Mouse (Mus musculus) neural tube, embryonic 14.5 days (tissue): ENCODE data around the gene Cdk2. TPM values are rescaled to one million over a fixed set of nuclear protein-coding genes. Genes with fewer than 3 reads are reported as not detected.

Experiments
- ATAC-seq: fragments of 200-750 bp; cut with Nextera tagmentation; 2 replicates; pipeline ENCODE4 v1.8.0; 2017; ENCODE audit warnings: low read depth, mild to moderate bottlenecking, moderate TSS enrichment, moderate library complexity
- H3K27ac ChIP-seq: fragments of 300-500 bp; sonication (generic); 2 replicates; pipeline ENCODE4 v1.5.1; 2014; ENCODE audit warnings: low read depth, mild to moderate bottlenecking, control low read depth, low read length, moderate library complexity, mixed read lengths
- H3K27me3 ChIP-seq: fragments of 300-500 bp; sonication (generic); 2 replicates; pipeline ENCODE4 v1.6.1; 2014; ENCODE audit warnings: low read length; ENCODE audit not compliant: control insufficient read depth, insufficient read depth
- H3K36me3 ChIP-seq: fragments of 300-500 bp; sonication (generic); 2 replicates; pipeline ENCODE4 v1.6.1; 2014; ENCODE audit warnings: low read length, mixed read lengths; ENCODE audit not compliant: control insufficient read depth, insufficient read depth
- H3K4me1 ChIP-seq: fragments of 300-500 bp; sonication (generic); 2 replicates; pipeline ENCODE4 v1.6.1; 2014; ENCODE audit warnings: low read length; ENCODE audit not compliant: control insufficient read depth, insufficient read depth
- H3K4me2 ChIP-seq: fragments of 300-500 bp; sonication (generic); 2 replicates; pipeline ENCODE4 v1.6.1; 2014; ENCODE audit warnings: mild to moderate bottlenecking, low read depth, low read length, control low read depth
- H3K4me3 ChIP-seq: fragments of 300-500 bp; sonication (generic); 2 replicates; pipeline ENCODE4 v1.5.1; 2014; ENCODE audit warnings: low read depth, low read length, control low read depth, mixed read lengths
- H3K9ac ChIP-seq: fragments of 300-500 bp; sonication (generic); replicated peaks from 2 replicates; pipeline ENCODE4 v1.6.1; 2014; ENCODE audit warnings: low read depth, mild to moderate bottlenecking, control low read depth, low read length, mixed read lengths
- H3K9me3 ChIP-seq: fragments of 300-500 bp; sonication (generic); 2 replicates; pipeline ENCODE4 v1.6.1; 2016; ENCODE audit warnings: low read length; ENCODE audit not compliant: control insufficient read depth
- WGBS: fragments of 180-500 bp; shearing (Covaris S2); extraction: QIAGEN DNeasy Blood & Tissue Kit; methylation state at CpG from one replicate; pipeline ENCODE4 v1.1.7; 2014; 5-methylcytosine and 5-hydroxymethylcytosine counted together
- polyA plus RNA-seq: library from polyadenylated mRNA; unstranded; fragments of >200 nt; fragmentation: Nextera tagmentation; extraction: Ambion mirVana; gene quantifications from 2 replicates; pipeline ENCODE4 v1.2.1, GENCODE M21; 2014

Gene Cdk2
- 8.6 and 15.9 TPM in 2 replicates for polyA plus RNA-seq

DNA sequence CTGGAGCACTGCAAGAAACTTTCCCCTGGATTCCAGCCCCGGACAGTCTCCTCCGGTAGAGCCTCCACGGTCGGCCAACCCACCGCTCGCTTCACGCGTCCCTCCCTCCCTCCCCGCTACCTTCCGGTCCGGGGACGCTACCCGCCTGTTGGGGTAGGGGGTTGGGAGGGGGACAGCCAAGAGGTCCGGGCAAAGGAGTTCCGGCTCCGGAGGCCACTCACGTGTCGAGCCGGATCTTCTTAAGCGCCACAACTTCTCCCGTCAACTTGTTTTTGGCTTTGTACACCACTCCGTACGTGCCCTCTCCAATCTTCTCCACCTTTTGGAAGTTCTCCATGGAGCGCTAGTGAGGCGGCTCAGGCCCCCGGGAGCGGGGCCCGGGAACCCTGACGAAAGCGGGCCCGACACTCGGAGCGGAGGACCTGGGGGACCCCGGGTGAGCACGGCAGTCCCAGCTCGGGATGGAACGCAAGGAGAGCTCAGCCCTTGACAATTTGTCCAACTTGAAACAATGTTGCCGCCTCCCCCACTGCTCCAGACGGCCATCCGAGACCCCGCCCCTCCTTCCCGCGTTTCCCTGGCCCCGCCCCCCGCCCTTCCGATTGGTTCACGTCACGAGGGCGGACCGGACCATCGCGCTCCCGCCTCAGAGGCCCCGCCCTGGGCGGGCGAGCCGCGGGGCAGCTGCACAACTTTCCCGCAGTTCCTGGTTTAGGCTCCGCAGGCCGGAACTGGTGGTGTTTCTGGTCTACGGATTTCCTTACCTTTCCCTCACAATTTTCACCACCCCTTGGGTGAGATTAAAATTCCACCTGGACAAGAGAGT, at the start of gene Cdk2:
TSS of gene Cdk2 (minus strand) at position 541 of the 826 bp plus-strand sequence.
- Histone ChIP-seq H3K9ac (peak within 1 kb of the TSS; percentile 52), H3K4me3 (peak within 1 kb of the TSS; percentile 65), H3K27me3 (no peaks in the 10 kb centered on the region), H3K4me2 (peak within 1 kb of the TSS; percentile 89), H3K4me1 (0 out of 2 replicates have a peak, but pooled peaks cover 4% of the 10 kb centered on the region), H3K9me3 (no peaks in the 10 kb centered on the region), H3K36me3 (no peaks in the 10 kb centered on the region), H3K27ac (peak within 1 kb of the TSS; percentile 64)
- under 1% methylated on average over 60 of the region's 62 CpGs for WGBS
- peak; percentile 93 for ATAC-seq

DNA sequence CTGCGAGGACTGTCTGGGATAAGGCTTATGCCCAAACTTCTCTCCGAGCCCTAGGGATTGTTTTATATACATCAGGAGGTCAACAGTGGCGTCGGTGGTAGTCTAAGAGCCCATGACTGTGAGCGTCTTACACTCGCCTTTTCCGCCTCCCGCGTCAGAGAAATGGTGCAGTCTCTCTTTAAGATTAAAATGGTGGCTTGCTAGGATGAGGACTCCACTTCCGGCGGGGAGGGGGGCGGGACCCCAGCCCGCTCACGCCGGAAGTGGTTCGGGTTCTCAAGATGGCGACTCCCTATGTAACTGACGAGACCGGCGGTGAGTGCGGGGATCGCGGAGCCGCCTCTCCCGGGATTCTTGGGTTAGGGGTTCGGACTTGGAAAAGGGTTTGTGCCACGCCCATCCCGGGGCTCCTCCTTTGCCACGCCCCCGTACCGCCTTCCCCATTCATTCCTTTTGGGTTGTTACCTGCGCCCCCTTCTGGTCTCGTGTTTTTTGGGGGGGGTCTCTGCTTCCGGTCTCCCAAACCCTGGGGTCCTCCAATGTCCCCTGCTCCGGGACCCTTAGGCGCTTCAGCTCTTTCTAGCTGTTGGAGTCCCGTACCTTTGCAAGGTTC, 43.5 kb upstream of the Cdk2 start:
- H3K9me3 ChIP-seq: no peaks in the 10 kb centered on the region
- ATAC-seq: peak; percentile 94
- H3K27me3 ChIP-seq: peaks cover 3% of the 10 kb centered on the region
- H3K4me1 ChIP-seq: peaks cover 12% of the 10 kb centered on the region
- H3K9ac ChIP-seq: peak overlapping the region; percentile 77
- H3K4me3 ChIP-seq: peak overlapping the region; percentile 76
- 0 out of 2 replicates have a peak, but pooled peaks cover 3% of the 10 kb centered on the region for H3K36me3 ChIP-seq
- H3K4me2 ChIP-seq: peak overlapping the region; percentile 94
- under 1% methylated on average over 37 of the region's 37 CpGs for WGBS
- H3K27ac ChIP-seq: peak overlapping the region; percentile 93

DNA sequence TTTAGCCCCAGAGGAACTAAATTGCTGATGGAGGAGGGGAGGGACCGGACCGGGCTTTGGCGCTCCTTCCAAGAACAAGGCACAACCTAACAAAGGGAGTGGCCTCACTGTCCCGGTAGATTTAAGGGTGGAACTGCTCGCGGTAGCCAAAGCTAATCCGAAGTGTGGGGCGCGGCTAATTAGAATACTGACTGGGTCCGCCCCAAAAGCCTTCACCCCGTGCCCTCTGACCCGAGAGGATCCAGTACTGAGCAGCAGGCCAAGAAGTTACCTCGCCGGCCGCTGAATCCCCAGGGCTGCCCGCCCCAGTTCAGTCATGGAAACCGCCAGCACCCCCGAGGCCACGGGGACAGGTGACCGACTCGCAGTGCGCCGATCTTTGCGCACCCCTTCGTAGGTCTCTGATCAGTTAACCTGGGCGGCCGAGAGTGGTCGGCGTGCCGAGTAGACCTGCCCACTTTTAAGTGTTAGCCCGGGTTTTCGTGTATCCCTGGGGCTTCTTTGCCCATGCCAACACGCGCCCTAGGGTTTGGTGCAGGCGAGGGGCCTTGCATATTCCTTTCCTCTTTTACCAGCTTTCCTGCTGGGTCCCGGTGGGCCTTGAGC, 42.9 kb upstream of the Cdk2 start, which contains the start of gene Pym1:
TSS of gene Pym1 (plus strand) at position 244 of the 606 bp plus-strand sequence.
- Histone ChIP-seq H3K9ac (peak within 1 kb of the TSS; percentile 77), H3K27ac (peak within 1 kb of the TSS; percentile 93), H3K36me3 (no peaks in the 10 kb centered on the region), H3K4me3 (peak within 1 kb of the TSS; percentile 76), H3K9me3 (no peaks in the 10 kb centered on the region), H3K27me3 (peaks cover 3% of the 10 kb centered on the region), H3K4me2 (peak within 1 kb of the TSS; percentile 94), H3K4me1 (peaks cover 12% of the 10 kb centered on the region)
- peak; percentile 51 for ATAC-seq
- under 1% methylated on average over 36 of the region's 36 CpGs for WGBS

DNA sequence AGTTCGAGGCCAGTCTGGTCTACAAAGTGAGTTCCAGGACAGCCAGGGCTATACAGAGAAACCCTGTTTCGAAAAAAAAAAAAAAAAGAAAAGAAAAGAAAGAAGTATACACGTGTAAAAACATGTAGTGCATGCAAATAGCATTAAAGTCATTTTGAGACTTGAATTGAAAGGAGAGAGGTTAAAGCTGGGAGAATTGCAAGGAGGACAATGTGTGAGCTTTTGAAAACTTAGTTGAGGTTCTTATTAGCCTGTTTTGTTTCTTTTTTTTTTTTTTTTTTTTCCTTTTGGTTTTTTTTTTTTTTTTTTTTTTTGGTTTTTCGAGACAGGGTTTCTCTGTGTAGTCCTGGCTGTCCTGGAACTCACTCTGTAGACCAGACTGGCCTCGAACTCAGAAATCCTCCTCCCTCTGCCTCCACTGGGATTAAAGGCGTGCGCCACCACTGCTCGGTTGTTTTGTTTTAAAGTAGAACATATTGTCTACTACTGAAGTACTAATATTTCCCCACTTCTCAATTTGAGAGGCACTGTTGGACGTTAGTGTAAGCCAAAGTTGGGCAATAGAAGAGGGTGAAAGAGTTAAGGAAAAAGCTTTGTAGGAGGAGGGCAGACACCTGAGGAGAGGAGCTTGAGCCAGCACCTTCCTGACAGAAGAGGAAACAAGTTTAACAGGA, 42.3 kb upstream of the Cdk2 start:
- no peak for ATAC-seq
- peaks cover 12% of the 10 kb centered on the region for H3K4me1 ChIP-seq
- WGBS: 46% methylated on average over 9 of the region's 9 CpGs

DNA sequence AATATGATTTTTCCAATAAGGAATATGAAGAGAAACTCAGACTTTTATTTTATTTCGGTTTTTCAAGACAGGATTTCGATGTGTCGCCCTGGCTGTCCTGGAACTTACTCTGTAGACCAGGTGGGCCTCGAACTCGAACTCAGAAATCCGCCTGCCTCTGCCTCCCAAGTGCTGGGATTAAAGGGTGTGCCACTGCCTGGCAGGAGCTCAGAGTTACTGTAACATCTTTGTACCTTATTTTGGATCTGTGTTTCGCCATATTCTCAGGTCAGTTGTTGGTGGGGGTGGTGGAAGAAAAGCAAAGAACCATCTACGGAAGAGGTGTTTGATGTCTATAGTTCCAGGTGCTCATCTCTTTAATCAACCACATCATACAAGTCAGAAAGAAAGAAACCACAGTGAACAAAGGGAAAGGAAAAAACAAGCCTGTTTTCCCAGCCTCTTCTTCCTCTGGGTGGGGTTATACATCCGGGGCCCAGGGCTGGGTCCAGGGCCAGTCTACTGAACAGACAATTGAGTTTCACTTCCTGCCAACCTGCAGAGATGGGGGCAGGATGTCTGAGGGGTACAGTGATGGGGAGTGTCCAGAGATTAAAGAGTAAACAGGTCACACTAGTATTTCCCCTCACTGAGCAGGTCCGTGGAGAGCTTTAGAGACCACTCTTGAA, 41.2 kb upstream of the Cdk2 start:
- ATAC-seq: no peak
- 93% methylated on average over 10 of the region's 10 CpGs for WGBS

More for the DNA sequence above, 42.3 kb upstream of the Cdk2 start:
- Histone ChIP-seq H3K36me3 (no peaks in the 10 kb centered on the region), H3K4me3 (peak overlapping the region; percentile 76), H3K9ac (peak overlapping the region; percentile 77), H3K4me2 (peak overlapping the region; percentile 94), H3K27me3 (peaks cover 9% of the 10 kb centered on the region), H3K9me3 (no peaks in the 10 kb centered on the region), H3K27ac (peak overlapping the region; percentile 93)

DNA sequence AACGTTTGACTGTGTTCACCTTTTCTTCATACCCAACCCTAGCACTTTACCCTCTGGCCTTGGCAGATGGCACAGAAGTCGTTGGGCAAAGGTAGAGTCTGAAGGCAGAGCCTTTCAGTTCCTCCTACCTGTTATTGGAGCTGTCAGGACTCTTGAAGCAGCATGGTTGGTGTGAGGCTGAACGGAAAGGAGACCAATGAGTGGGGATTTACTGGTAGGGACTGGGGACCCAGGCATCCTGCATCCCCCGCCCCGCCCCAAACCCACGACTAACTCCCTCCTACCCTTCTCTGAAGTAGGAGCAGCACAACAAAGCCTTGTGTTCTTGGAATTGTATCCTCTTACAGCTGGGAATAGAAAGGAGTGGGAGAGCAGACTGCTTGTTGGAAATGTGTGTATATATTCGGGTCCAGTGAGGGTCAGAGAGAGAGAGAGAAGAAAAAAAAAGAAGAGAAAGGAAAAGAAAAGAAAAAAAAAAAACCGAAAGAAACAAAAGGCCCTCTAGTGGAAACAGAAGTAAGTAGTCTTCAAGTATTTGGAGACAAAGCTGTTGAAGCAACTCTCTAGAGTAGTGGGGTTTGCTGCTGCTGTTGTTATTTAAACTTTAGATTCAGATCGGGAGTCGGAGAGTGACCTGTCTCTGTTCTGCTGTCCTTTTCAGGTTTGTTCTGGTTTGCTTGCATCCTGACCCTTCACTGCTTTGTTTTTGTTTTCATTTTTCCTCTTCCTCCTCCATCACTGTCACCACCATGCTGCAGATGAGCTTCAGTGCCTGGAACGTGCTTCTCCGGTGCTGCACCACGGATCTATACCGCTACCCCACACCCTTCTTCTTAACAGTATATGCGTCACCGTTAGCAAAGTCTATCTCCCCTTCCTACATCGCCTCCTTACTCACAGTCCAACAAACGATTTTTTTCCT, 40.1 kb upstream of the Cdk2 start, which contains the start of gene Dgka:
TSS of gene Dgka (minus strand) at position 176 of the 922 bp plus-strand sequence.
- Histone ChIP-seq H3K36me3 (no peaks in the 10 kb centered on the region), H3K4me2 (peak within 1 kb of the TSS; percentile 91), H3K4me3 (peak within 1 kb of the TSS; percentile 59), H3K27ac (no peak within 1 kb of the TSS), H3K27me3 (peaks cover 12% of the 10 kb centered on the region), H3K9me3 (no peaks in the 10 kb centered on the region), H3K9ac (peak within 1 kb of the TSS; percentile 68), H3K4me1 (peaks cover 12% of the 10 kb centered on the region)
- WGBS: 25% methylated on average over 18 of the region's 18 CpGs
- ATAC-seq: no peak

More for the DNA sequence above, 41.2 kb upstream of the Cdk2 start:
- Histone ChIP-seq H3K9me3 (no peaks in the 10 kb centered on the region), H3K4me3 (no peak overlapping the region), H3K27me3 (peaks cover 12% of the 10 kb centered on the region), H3K4me1 (peaks cover 12% of the 10 kb centered on the region), H3K9ac (no peak overlapping the region), H3K27ac (no peak overlapping the region), H3K4me2 (no peak overlapping the region), H3K36me3 (no peaks in the 10 kb centered on the region)

DNA sequence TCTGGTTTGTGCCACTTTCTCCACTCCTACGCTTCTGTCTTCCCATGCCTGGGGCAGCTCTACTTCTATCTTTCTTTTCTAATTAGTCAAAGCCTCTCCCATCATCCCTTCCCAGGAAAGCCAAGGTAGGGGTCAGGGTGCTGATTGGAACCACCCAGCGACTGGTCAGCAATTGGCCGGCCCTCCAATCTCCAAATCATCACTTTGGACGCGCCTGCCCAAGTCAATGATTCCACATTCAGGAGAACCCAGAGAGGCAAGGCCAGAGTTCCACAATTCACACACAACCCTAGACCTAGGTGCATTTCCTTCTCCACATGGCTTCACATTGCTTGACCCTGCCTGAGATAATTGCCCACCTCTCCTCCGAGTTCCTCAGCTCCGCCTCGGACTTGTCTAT, 39.4 kb upstream of the Cdk2 start:
- 16% methylated on average over 8 of the region's 8 CpGs for WGBS
- no peak for ATAC-seq
- Histone ChIP-seq H3K9ac (peak overlapping the region; percentile 68), H3K4me3 (peak overlapping the region; percentile 59), H3K9me3 (no peaks in the 10 kb centered on the region), H3K27ac (no peak overlapping the region), H3K36me3 (no peaks in the 10 kb centered on the region), H3K27me3 (peaks cover 12% of the 10 kb centered on the region), H3K4me1 (peaks cover 7% of the 10 kb centered on the region; the same call in 1 of the 2 replicates), H3K4me2 (peak overlapping the region; percentile 91)
